Mouse (Mus musculus) lung, postnatal 0 days (tissue): ENCODE results near the gene Spats2. TPM values are rescaled to one million over a fixed set of nuclear protein-coding genes. Genes with fewer than 3 reads are reported as not detected.
"Not testable (repeated sequence)": the region's sequence is repeated elsewhere in the genome, so short reads cannot be mapped to it uniquely, and the experiment has no call there.

Experiments used
- ATAC-seq: fragments of 200-750 bp; cut with Nextera tagmentation; 2 replicates; pipeline ENCODE4 v1.8.0; 2017; ENCODE audit warnings: moderate library complexity
- DNase-seq: peaks from one replicate; pipeline ENCODE4 v3.0.0-alpha.2; 2016; ENCODE audit warnings: low spot score
- H3K27ac ChIP-seq: fragments of 300-500 bp; sonication (generic); 2 replicates; pipeline ENCODE4 v1.5.1; 2014; ENCODE audit warnings: antibody characterized with exemption, mild to moderate bottlenecking, low read length, mixed read lengths
- H3K27me3 ChIP-seq: fragments of 300-500 bp; sonication (generic); replicated peaks from 2 replicates; pipeline ENCODE4 v1.6.1; 2014; ENCODE audit warnings: low read length, mixed read lengths; ENCODE audit not compliant: insufficient read depth
- H3K36me3 ChIP-seq: fragments of 300-500 bp; sonication (generic); 2 replicates; pipeline ENCODE4 v1.6.1; 2014; ENCODE audit warnings: low read length, mixed read lengths; ENCODE audit not compliant: insufficient read depth
- H3K4me1 ChIP-seq: fragments of 300-500 bp; sonication (generic); 2 replicates; pipeline ENCODE4 v1.6.1; 2014; ENCODE audit warnings: antibody characterized with exemption, low read depth, low read length, mixed read lengths; ENCODE audit not compliant: insufficient read depth
- H3K4me2 ChIP-seq: fragments of 300-500 bp; sonication (generic); replicated peaks from 2 replicates; pipeline ENCODE4 v1.6.1; 2014; ENCODE audit warnings: low read depth, mild to moderate bottlenecking, low read length, moderate library complexity, mixed read lengths
- H3K4me3 ChIP-seq: fragments of 300-500 bp; sonication (generic); 2 replicates; pipeline ENCODE4 v1.5.1; 2014; ENCODE audit warnings: low read depth, low read length
- H3K9ac ChIP-seq: fragments of 300-500 bp; sonication (generic); replicated peaks from 2 replicates; pipeline ENCODE4 v1.6.1; 2014; ENCODE audit warnings: low read depth, mild to moderate bottlenecking
- H3K9me3 ChIP-seq: fragments of 300-500 bp; sonication (generic); 2 replicates; pipeline ENCODE4 v1.6.1; 2016; ENCODE audit warnings: low read length, mixed read lengths
- CTCF ChIP-seq: IDR thresholded peaks from 2 replicates; pipeline ENCODE4 v1.5.1; 2016; ENCODE audit warnings: antibody characterized with exemption, mild to moderate bottlenecking
- EP300 ChIP-seq: IDR thresholded peaks from 2 replicates; pipeline ENCODE4 v1.6.1; 2016; ENCODE audit warnings: antibody characterized with exemption, mild to moderate bottlenecking, control low read depth
- WGBS: fragments of 180-500 bp; shearing (Covaris S2); extraction: QIAGEN DNeasy Blood & Tissue Kit; methylation state at CpG from one replicate; pipeline ENCODE4 v1.1.7; 2014; 5-methylcytosine and 5-hydroxymethylcytosine counted together
- polyA plus RNA-seq: library from polyadenylated mRNA; unstranded; fragments of >200 nt; fragmentation: Nextera tagmentation; extraction: Ambion mirVana; gene quantifications from 2 replicates; pipeline ENCODE4 v1.2.1, GENCODE M21; 2015

The Spats2 gene
- polyA plus RNA-seq, result 13.7 and 16.3 TPM in 2 replicates

DNA sequence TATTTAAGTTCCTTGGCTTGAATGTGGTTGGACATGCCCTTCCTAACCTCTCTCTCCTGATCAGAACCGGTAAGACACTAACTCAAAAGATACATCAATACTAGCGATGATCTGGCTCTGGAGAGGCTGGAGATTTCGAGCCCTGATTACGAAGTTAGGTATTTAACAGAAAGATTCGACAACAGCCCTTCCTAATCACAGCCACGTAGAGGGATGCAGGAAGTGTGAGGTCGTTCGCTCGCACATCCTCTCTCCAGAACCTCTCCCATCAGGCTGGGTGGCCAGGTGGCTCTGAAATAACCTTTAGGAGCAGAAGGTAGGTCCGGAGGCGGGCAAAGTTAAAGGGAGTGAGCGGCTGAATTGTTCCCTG, at the start of gene Spats2:
Spats2 (plus strand) TSS at position 206 of the 370 bp plus-strand sequence.
- H3K36me3 ChIP-seq, result no peaks in the 10 kb centered on the region

DNA sequence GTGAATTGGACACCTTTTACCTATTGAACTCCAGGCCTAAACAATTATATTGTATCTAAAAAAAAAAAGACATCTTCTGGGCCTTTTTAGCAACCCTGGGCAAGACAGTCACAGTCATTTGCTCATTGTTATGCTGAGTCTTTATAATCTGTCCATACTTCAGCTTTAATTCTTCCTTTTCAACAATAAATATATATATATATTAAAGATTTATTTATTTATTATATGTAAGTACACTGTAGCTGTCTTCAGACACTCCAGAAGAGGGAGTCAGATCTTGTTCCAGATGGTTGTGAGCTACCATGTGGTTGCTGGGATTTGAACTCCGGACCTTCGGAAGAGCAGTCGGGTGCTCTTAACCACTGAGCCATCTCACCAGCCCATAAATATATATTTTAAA, 49.7 kb upstream of the Spats2 start:
- 98% methylated on average over 3 of the region's 3 CpGs for WGBS
- H3K4me2 ChIP-seq, result not testable (repeated sequence)

More for the DNA sequence above, at the start of gene Spats2:
- TF ChIP-seq EP300 (no peak), CTCF (no peak)
- DNase-seq, result no peak
- no peaks in the 10 kb centered on the region for H3K4me1 ChIP-seq
- H3K4me2 ChIP-seq, result peak within 1 kb of the TSS; percentile 85
- H3K27me3 ChIP-seq, result no peaks in the 10 kb centered on the region
- no peak for ATAC-seq
- H3K9ac ChIP-seq, result peak within 1 kb of the TSS; percentile 83
- peak within 1 kb of the TSS; percentile 88 for H3K4me3 ChIP-seq
- WGBS, result under 1% methylated on average over 12 of the region's 12 CpGs
- H3K9me3 ChIP-seq, result no peaks in the 10 kb centered on the region
- peak within 1 kb of the TSS; percentile 89 for H3K27ac ChIP-seq

DNA sequence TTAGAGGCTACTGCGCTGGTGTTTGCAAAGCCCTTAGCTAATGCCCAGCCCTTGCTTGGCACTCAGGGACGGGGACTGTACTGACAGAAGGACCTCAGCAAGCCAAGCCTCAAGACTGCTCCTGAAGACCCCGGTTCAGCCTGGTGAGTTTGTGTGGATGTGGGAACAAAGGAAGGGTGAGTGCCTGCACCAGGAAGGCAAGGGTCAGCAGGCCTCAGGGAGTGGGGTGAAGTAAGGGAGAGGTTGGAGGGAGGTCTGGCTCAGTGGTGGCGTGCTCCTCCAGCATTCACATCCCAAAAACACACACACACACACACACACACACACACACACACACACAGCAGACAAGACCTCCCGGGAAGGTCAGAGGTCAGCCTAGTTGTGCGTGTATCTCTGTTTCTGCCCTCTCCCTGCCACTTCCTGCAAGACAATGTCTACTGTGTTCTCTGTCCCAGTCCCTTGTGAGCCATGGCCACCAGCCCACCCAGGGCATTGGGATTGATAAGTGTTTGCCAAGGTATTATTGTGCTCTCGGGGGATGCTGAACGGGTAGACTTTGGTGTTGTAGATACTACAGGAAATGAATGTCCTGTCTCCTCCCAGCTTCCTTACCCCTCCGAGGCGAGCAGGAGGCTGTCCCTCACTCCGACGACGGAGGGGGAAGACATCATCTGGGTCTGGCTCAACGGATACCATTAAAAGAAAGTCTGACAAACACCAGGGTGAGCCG, 47.4 kb upstream of the Spats2 start:
- ATAC-seq, result no peak
- TF ChIP-seq EP300 (no peak), CTCF (no peak)
- Histone ChIP-seq H3K4me2 (no peak overlapping the region), H3K4me1 (peaks cover 9% of the 10 kb centered on the region; the same call in 1 of the 2 replicates), H3K9ac (no peak overlapping the region), H3K4me3 (no peak overlapping the region), H3K36me3 (no peaks in the 10 kb centered on the region), H3K27ac (no peak overlapping the region), H3K9me3 (no peaks in the 10 kb centered on the region), H3K27me3 (no peaks in the 10 kb centered on the region)
- DNase-seq, result no peak
- WGBS, result 65% methylated on average over 14 of the region's 15 CpGs

More for the DNA sequence above, 49.7 kb upstream of the Spats2 start:
- H3K4me1 ChIP-seq, DNase-seq, H3K27me3 ChIP-seq, H3K27ac ChIP-seq, H3K36me3 ChIP-seq, H3K4me3 ChIP-seq, H3K9ac ChIP-seq, H3K9me3 ChIP-seq, ATAC-seq: not testable (repeated sequence)

DNA sequence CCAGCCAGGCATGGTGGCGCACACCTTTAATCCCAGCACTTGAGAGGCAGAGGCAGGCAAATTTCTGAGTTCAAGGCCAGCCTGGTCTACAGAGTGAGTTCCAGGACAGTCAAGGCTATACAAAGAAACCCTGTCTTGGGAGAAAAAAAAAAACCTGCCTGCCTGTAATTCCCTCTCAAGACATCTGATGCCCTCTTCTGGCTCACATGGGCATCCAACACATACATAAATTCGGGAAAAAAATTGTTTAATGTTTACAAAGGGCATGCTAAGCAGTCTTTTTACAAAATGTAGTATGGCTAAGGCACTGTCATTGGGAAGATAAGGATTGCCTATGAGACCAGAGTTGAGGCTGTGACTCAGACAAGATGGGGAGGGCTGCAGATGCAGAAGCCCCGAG, 45.9 kb upstream of the Spats2 start:
- Histone ChIP-seq H3K36me3 (no peaks in the 10 kb centered on the region), H3K27ac (no peak overlapping the region), H3K27me3 (no peaks in the 10 kb centered on the region), H3K4me3 (no peak overlapping the region), H3K4me1 (peaks cover 5% of the 10 kb centered on the region; the same call in 1 of the 2 replicates), H3K4me2 (no peak overlapping the region), H3K9me3 (no peaks in the 10 kb centered on the region), H3K9ac (no peak overlapping the region)
- DNase-seq (no peak), ATAC-seq (no peak)
- 79% methylated on average over 3 of the region's 3 CpGs for WGBS
- TF ChIP-seq EP300 (no peak), CTCF (peak; percentile 3; the same call in 1 of the 2 replicates)

- Histone ChIP-seq H3K9me3 (no peaks in the 10 kb centered on the region), H3K27ac (no peak overlapping the region), H3K36me3 (no peaks in the 10 kb centered on the region), H3K9ac (no peak overlapping the region), H3K4me2 (no peak overlapping the region), H3K27me3 (peaks cover 17% of the 10 kb centered on the region), H3K4me3 (no peak overlapping the region), H3K4me1 (no peaks in the 10 kb centered on the region)
- TF ChIP-seq CTCF (no peak), EP300 (no peak)
- ATAC-seq (no peak), DNase-seq (no peak)
- 96% methylated on average over 12 of the region's 12 CpGs for WGBS
Measured at GRCm38 (mm10) chr15:99082322-99082721, 43.4 kb upstream of the Spats2 start.

DNA sequence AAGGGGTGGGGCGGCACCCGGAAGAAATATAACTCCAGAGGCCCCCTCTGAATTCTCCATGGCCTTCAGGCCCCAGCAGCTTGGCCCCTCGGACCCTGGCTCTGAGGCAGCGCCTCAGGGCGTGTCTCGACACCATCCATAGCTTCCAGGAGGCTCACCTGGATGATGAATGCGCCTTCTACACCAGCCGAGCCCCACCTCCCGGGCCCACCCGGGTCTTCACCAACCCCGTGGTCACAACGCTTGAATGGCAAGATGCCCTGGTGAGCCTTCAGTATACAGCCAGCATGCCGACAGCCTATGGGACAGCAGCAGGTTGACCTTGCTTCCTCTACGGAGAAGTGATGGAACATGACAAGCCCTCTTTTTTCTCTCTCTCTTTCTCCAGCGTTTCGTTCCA, 42.9 kb upstream of the Spats2 start:
- Histone ChIP-seq H3K9me3 (no peaks in the 10 kb centered on the region), H3K27me3 (peaks cover 21% of the 10 kb centered on the region), H3K36me3 (no peaks in the 10 kb centered on the region), H3K9ac (no peak overlapping the region), H3K4me2 (no peak overlapping the region), H3K4me3 (no peak overlapping the region), H3K4me1 (no peaks in the 10 kb centered on the region), H3K27ac (no peak overlapping the region)
- TF ChIP-seq EP300, result no peak
- no peak for TF ChIP-seq CTCF
- DNase-seq (no peak), ATAC-seq (no peak)
- WGBS, result 91% methylated on average over 16 of the region's 16 CpGs
